20 mouse cellular contexts compared by ENCODE assay signal in genomic region chr10:93753711-93754391, GRCm38 (mm10).
A peak's percentile ranks its signal among the peaks of the same experiment; 100 is the strongest.
DNase-seq lines count a peak whose midpoint lies in the region; ATAC-seq and TF ChIP-seq lines count a peak whose summit lies in the region.
"Had no signal": no experiment of that assay in that cellular context is flagged by ENCODE, and none has a peak within 500 bp of the region (broad histone marks: within the 10 kb centered on the region; RNA-seq: fewer than 3 reads in every experiment).

No protein-coding gene starts in this region.

- H3K4me2 ChIP-seq in kidney, embryonic 14.5 days (replicated peaks; ENCODE audit: low read depth, low read length): no peak overlapping the region
- H3K4me2 ChIP-seq in midbrain, embryonic 11.5 days: no peak overlapping the region
- H3K4me2 ChIP-seq: embryonic facial prominence, embryonic 12.5 days; forebrain, embryonic 13.5 days; heart, embryonic 12.5 days; hindbrain, embryonic 14.5 days had no signal

- H3K27ac ChIP-seq in kidney, adult 2 months (ENCODE audit: insufficient read depth, low read depth, low read length): no peak overlapping the region
- no peak overlapping the region for H3K27ac ChIP-seq in kidney, embryonic 14.5 days (ENCODE audit: low read depth, low read length)
- H3K27ac ChIP-seq in midbrain, embryonic 11.5 days (ENCODE audit: low read depth, low read length): no peak overlapping the region
- H3K27ac ChIP-seq in layer of hippocampus, adult 2 months: no peak overlapping the region
- H3K27ac ChIP-seq: embryonic facial prominence, embryonic 12.5 days; forebrain, embryonic 13.5 days; hindbrain, embryonic 14.5 days; limb, embryonic 10.5 days had no signal

- peak; percentile 22 for DNase-seq in kidney, adult 2 months
- DNase-seq in cerebellum, adult 18-20 months: peak; percentile 72 to 76
- peak; percentile 63 to 77 for DNase-seq in cerebellum, postnatal 14 days
- DNase-seq in skeletal muscle tissue, adult 2 months (ENCODE audit: low read depth, low spot score): peak; percentile 47
- DNase-seq in midbrain, embryonic 11.5 days (ENCODE audit: low spot score, missing footprints): no peak
- no peak for DNase-seq in layer of hippocampus, adult 2 months (ENCODE audit: low spot score in 2 of 2)
- DNase-seq: adrenal gland, adult 8-10 months; heart, postnatal 14 days; kidney, postnatal 10 days; liver, postnatal 0 days; lung, postnatal 14 days; thymus, postnatal 14 days had no signal

- H3K4me1 ChIP-seq in kidney, adult 2 months (ENCODE audit: control insufficient read depth, insufficient read depth, low read length): peaks cover 7% of the 10 kb centered on the region; the same call in 1 of the 2 replicates
- H3K4me1 ChIP-seq in kidney, embryonic 14.5 days (ENCODE audit: control insufficient read depth, insufficient read depth, low read length): peaks cover 3% of the 10 kb centered on the region; the same call in 1 of the 2 replicates
- peaks cover 2% of the 10 kb centered on the region; the same call in 1 of the 2 replicates for H3K4me1 ChIP-seq in midbrain, embryonic 11.5 days (ENCODE audit: control insufficient read depth, insufficient read depth, low read length)
- H3K4me1 ChIP-seq: embryonic facial prominence, embryonic 12.5 days; heart, embryonic 12.5 days had no signal

- H3K27me3 ChIP-seq in kidney, adult 2 months (replicated peaks; ENCODE audit: control insufficient read depth, insufficient read depth, low read length): no peaks in the 10 kb centered on the region
- no peaks in the 10 kb centered on the region for H3K27me3 ChIP-seq in kidney, embryonic 14.5 days (ENCODE audit: control insufficient read depth, insufficient read depth, low read length)
- no peaks in the 10 kb centered on the region for H3K27me3 ChIP-seq in midbrain, embryonic 11.5 days (ENCODE audit: control insufficient read depth, insufficient read depth, low read length)
- H3K27me3 ChIP-seq: embryonic facial prominence, embryonic 12.5 days; forebrain, embryonic 13.5 days; heart, embryonic 12.5 days had no signal

- no peak for ATAC-seq in kidney, embryonic 14.5 days (ENCODE audit: low FRiP score, low TSS enrichment)
- ATAC-seq in midbrain, embryonic 11.5 days (ENCODE audit: low FRiP score): no peak
- ATAC-seq: forebrain, embryonic 13.5 days; intestine, embryonic 16.5 days; liver, postnatal 0 days had no signal

- TF ChIP-seq CTCF in kidney, adult 2 months (conservative IDR thresholded peaks at IDR 0.05; ENCODE audit: insufficient read depth, insufficient read length, low read depth, low read length): no peak
- no peak for TF ChIP-seq CTCF in layer of hippocampus, adult 2 months (conservative IDR thresholded peaks at IDR 0.05)

- no peaks in the 10 kb centered on the region for H3K9me3 ChIP-seq in kidney, embryonic 14.5 days (ENCODE audit: control insufficient read depth, low read length)
- no peaks in the 10 kb centered on the region for H3K9me3 ChIP-seq in midbrain, embryonic 11.5 days (ENCODE audit: control insufficient read depth, low read length)
- H3K9me3 ChIP-seq: embryonic facial prominence, embryonic 12.5 days; forebrain, embryonic 13.5 days; heart, embryonic 12.5 days; limb, embryonic 10.5 days had no signal

- no peaks in the 10 kb centered on the region for H3K36me3 ChIP-seq in kidney, adult 2 months (ENCODE audit: control insufficient read depth, insufficient read depth, low read length)
- H3K36me3 ChIP-seq in kidney, embryonic 14.5 days (ENCODE audit: control insufficient read depth, insufficient read depth, low read length): no peaks in the 10 kb centered on the region
- H3K36me3 ChIP-seq in midbrain, embryonic 11.5 days (ENCODE audit: control insufficient read depth, insufficient read depth, low read length): no peaks in the 10 kb centered on the region
- H3K36me3 ChIP-seq: embryonic facial prominence, embryonic 12.5 days; heart, embryonic 12.5 days; limb, embryonic 10.5 days had no signal

- WGBS in kidney, adult 2 months: 80% methylated on average over 13 of the region's 13 CpGs
- WGBS in kidney, embryonic 14.5 days: 78% methylated on average over 13 of the region's 13 CpGs
- 93% methylated on average over 13 of the region's 13 CpGs for WGBS in midbrain, embryonic 11.5 days

- no peak for TF ChIP-seq POLR2A in kidney, adult 2 months (IDR thresholded peaks at IDR 0.05; ENCODE audit: low read depth, low read length)

- H3K4me3 ChIP-seq in kidney, adult 2 months (ENCODE audit: insufficient read depth, low read depth, low read length): no peak overlapping the region
- no peak overlapping the region for H3K4me3 ChIP-seq in kidney, embryonic 14.5 days (ENCODE audit: low read length)
- no peak overlapping the region for H3K4me3 ChIP-seq in midbrain, embryonic 11.5 days (ENCODE audit: low read depth, low read length)
- no peak overlapping the region for H3K4me3 ChIP-seq in layer of hippocampus, adult 2 months
- H3K4me3 ChIP-seq: embryonic facial prominence, embryonic 12.5 days; erythroblast, embryonic 14.5 days; forebrain, embryonic 13.5 days; heart, embryonic 12.5 days; limb, embryonic 10.5 days had no signal

- H3K9ac ChIP-seq in kidney, embryonic 14.5 days (ENCODE audit: low read depth, low read length): no peak overlapping the region
- no peak overlapping the region for H3K9ac ChIP-seq in midbrain, embryonic 11.5 days (ENCODE audit: low read length)
- H3K9ac ChIP-seq: embryonic facial prominence, embryonic 12.5 days; forebrain, embryonic 13.5 days; heart, embryonic 12.5 days; hindbrain, embryonic 14.5 days; liver, postnatal 0 days had no signal

Comparison
In these comparisons a context has a peak if more than half of its experiments do, and no peak if none do; other contexts are left out.
1. DNase-seq: peak in kidney, adult 2 months (single experiment), cerebellum, adult 18-20 months (2 of 2), cerebellum, postnatal 14 days (2 of 2) and skeletal muscle tissue, adult 2 months (single experiment); none in midbrain, embryonic 11.5 days (single experiment) and layer of hippocampus, adult 2 months (0 of 2).